Mouse (Mus musculus) liver, adult 2 months (tissue): ENCODE data around the gene Arhgap1. TPM values are rescaled to one million over a fixed set of nuclear protein-coding genes. Genes with fewer than 3 reads are reported as not detected.

Experiments used
- DNase-seq: peaks from one replicate; pipeline ENCODE4 v3.0.0-alpha.2; 2011; ENCODE audit warnings: low read depth, low spot score; ENCODE audit errors: extremely low read depth
- H3K27ac ChIP-seq: fragments of 200-500 bp; replicated peaks from 2 replicates; pipeline ENCODE4 v1.5.1; 2012; ENCODE audit warnings: low read depth, mild to moderate bottlenecking, control low read depth, inconsistent platforms, low read length; ENCODE audit not compliant: insufficient read depth
- H3K27me3 ChIP-seq: fragments of 200-500 bp; 2 replicates; pipeline ENCODE4 v1.6.1; 2012; ENCODE audit warnings: mild to moderate bottlenecking, moderate library complexity, low read length, inconsistent platforms; ENCODE audit not compliant: control insufficient read depth, insufficient read depth
- H3K36me3 ChIP-seq: fragments of 200-500 bp; 2 replicates; pipeline ENCODE4 v1.6.1; 2012; ENCODE audit warnings: low read length, inconsistent platforms; ENCODE audit not compliant: control insufficient read depth, insufficient read depth
- H3K4me1 ChIP-seq: fragments of 200-500 bp; 2 replicates; pipeline ENCODE4 v1.6.1; 2011; ENCODE audit warnings: low read length; ENCODE audit not compliant: control insufficient read depth, insufficient read depth
- H3K4me3 ChIP-seq: fragments of 200-500 bp; 2 replicates; pipeline ENCODE4 v1.5.1; 2011; ENCODE audit warnings: low read depth, mild to moderate bottlenecking, control low read depth, low read length, moderate library complexity; ENCODE audit not compliant: insufficient read depth
- H3K79me2 ChIP-seq: fragments of 200-500 bp; 2 replicates; pipeline ENCODE4 v1.6.1; 2012; ENCODE audit warnings: inconsistent platforms, mild to moderate bottlenecking, low read length, moderate library complexity; ENCODE audit not compliant: control insufficient read depth, insufficient read depth
- H3K9ac ChIP-seq: fragments of 200-500 bp; 2 replicates; pipeline ENCODE4 v1.6.1; 2012; ENCODE audit warnings: low read depth, mild to moderate bottlenecking, control low read depth, inconsistent platforms, low read length
- CTCF ChIP-seq: fragments of 200-500 bp; IDR thresholded peaks from 2 replicates; pipeline ENCODE4 v1.5.1; 2011; ENCODE audit warnings: low read depth, low read length, control low read depth
- POLR2A ChIP-seq: fragments of 200-500 bp; IDR thresholded peaks from 2 replicates; pipeline ENCODE4 v1.6.1; 2011; ENCODE audit warnings: low read length, control low read depth; ENCODE audit not compliant: insufficient read depth; ENCODE audit errors: extremely low read depth
- WGBS: fragments of 180-500 bp; shearing (Covaris S2); methylation state at CpG from one replicate; pipeline ENCODE4 v1.1.7; 2018; 5-methylcytosine and 5-hydroxymethylcytosine counted together
- polyA plus RNA-seq: library from polyadenylated mRNA; depleted of rRNA; stranded (reverse); fragments of >200 nt; gene quantifications from 2 replicates; pipeline ENCODE4 v1.2.3, GENCODE M21; 2012
- total RNA-seq: library from RNA; depleted of rRNA; stranded (reverse); fragments of >200 nt; gene quantifications from 2 replicates; pipeline ENCODE4 v1.2.3, GENCODE M21; 2014

The Arhgap1 gene
- total and polyA plus RNA-seq, 2 experiments, result 6.5 to 18.7 TPM

GRCm38 (mm10) chr2:91627486-91627885 lies 22.2 kb upstream of the Arhgap1 start:
- TF ChIP-seq POLR2A, result no peak
- no peak for TF ChIP-seq CTCF
- WGBS, result 72% methylated on average over 5 of the region's 5 CpGs

GRCm38 (mm10) chr2:91628171-91628570 lies 21.5 kb upstream of the Arhgap1 start:
- Histone ChIP-seq H3K4me1 (peaks cover 33% of the 10 kb centered on the region), H3K36me3 (peaks cover 75% of the 10 kb centered on the region), H3K4me3 (no peak overlapping the region), H3K27ac (no peak overlapping the region), H3K9ac (no peak overlapping the region), H3K27me3 (no peaks in the 10 kb centered on the region), H3K79me2 (0 out of 2 replicates have a peak, but pooled peaks cover 4% of the 10 kb centered on the region)
- WGBS, result 87% methylated on average over 8 of the region's 8 CpGs
- no peak for DNase-seq
- TF ChIP-seq POLR2A, result no peak
- no peak for TF ChIP-seq CTCF

More at GRCm38 (mm10) chr2:91627486-91627885, 22.2 kb upstream of the Arhgap1 start:
- Histone ChIP-seq H3K4me3 (no peak overlapping the region), H3K4me1 (peaks cover 27% of the 10 kb centered on the region), H3K27ac (no peak overlapping the region), H3K79me2 (no peaks in the 10 kb centered on the region), H3K36me3 (peaks cover 75% of the 10 kb centered on the region), H3K9ac (0 out of 2 replicates have a peak overlapping the region, but pooled peaks have one; percentile 8), H3K27me3 (no peaks in the 10 kb centered on the region)
- DNase-seq, result no peak

GRCm38 (mm10) chr2:91629682-91630081 lies 20.0 kb upstream of the Arhgap1 start:
- WGBS, result 80% methylated on average over 18 of the region's 18 CpGs
- H3K27me3 ChIP-seq, result no peaks in the 10 kb centered on the region

GRCm38 (mm10) chr2:91630384-91630783 lies 19.3 kb upstream of the Arhgap1 start:
- H3K4me1 ChIP-seq, result peaks cover 38% of the 10 kb centered on the region
- H3K27me3 ChIP-seq, result no peaks in the 10 kb centered on the region
- H3K79me2 ChIP-seq, result peaks cover 9% of the 10 kb centered on the region; the same call in 1 of the 2 replicates
- H3K27ac ChIP-seq, result peak overlapping the region; percentile 20; the same call in 1 of the 2 replicates
- TF ChIP-seq CTCF (no peak), POLR2A (0 out of 2 replicates have a peak, but pooled peaks have one; percentile 4)
- DNase-seq, result no peak
- peak overlapping the region; percentile 41 for H3K9ac ChIP-seq
- H3K4me3 ChIP-seq, result no peak overlapping the region
- peaks cover 55% of the 10 kb centered on the region for H3K36me3 ChIP-seq
- WGBS, result 84% methylated on average over 12 of the region's 12 CpGs

More at GRCm38 (mm10) chr2:91629682-91630081, 20.0 kb upstream of the Arhgap1 start:
- Histone ChIP-seq H3K36me3 (peaks cover 60% of the 10 kb centered on the region), H3K9ac (no peak overlapping the region), H3K4me1 (peaks cover 38% of the 10 kb centered on the region), H3K4me3 (no peak overlapping the region), H3K27ac (no peak overlapping the region), H3K79me2 (0 out of 2 replicates have a peak, but pooled peaks cover 5% of the 10 kb centered on the region)
- TF ChIP-seq POLR2A, result no peak
- no peak for TF ChIP-seq CTCF
- DNase-seq, result no peak

- H3K36me3 ChIP-seq, result peaks cover 47% of the 10 kb centered on the region
- no peak for DNase-seq
- H3K9ac ChIP-seq, result 0 out of 2 replicates have a peak overlapping the region, but pooled peaks have one; percentile 14
- H3K79me2 ChIP-seq, result peaks cover 16% of the 10 kb centered on the region; the same call in 1 of the 2 replicates
- no peak for TF ChIP-seq CTCF
- TF ChIP-seq POLR2A, result no peak
- peaks cover 38% of the 10 kb centered on the region for H3K4me1 ChIP-seq
- 57% methylated on average over 5 of the region's 5 CpGs for WGBS
- no peak overlapping the region for H3K4me3 ChIP-seq
- no peaks in the 10 kb centered on the region for H3K27me3 ChIP-seq
- no peak overlapping the region for H3K27ac ChIP-seq
Measured at GRCm38 (mm10) chr2:91631826-91632225, 17.8 kb upstream of the Arhgap1 start.

- peaks cover 46% of the 10 kb centered on the region for H3K36me3 ChIP-seq
- DNase-seq, result no peak
- no peaks in the 10 kb centered on the region for H3K27me3 ChIP-seq
- H3K4me3 ChIP-seq, result no peak overlapping the region
- TF ChIP-seq POLR2A (no peak), CTCF (no peak)
- peaks cover 37% of the 10 kb centered on the region for H3K4me1 ChIP-seq
- no peak overlapping the region for H3K27ac ChIP-seq
- 61% methylated on average over 5 of the region's 5 CpGs for WGBS
- peaks cover 16% of the 10 kb centered on the region; the same call in 1 of the 2 replicates for H3K79me2 ChIP-seq
- peak overlapping the region; percentile 60 for H3K9ac ChIP-seq
Measured at GRCm38 (mm10) chr2:91632316-91632715, 17.3 kb upstream of the Arhgap1 start.
